Mouse (Mus musculus) midbrain, embryonic 16.5 days (tissue): ENCODE measurements around the gene Cpox. TPM values are rescaled to one million over a fixed set of nuclear protein-coding genes. Genes with fewer than 3 reads are reported as not detected.

ENCODE experiments used
- ATAC-seq: fragments of 200-750 bp; cut with Nextera tagmentation; 2 replicates; pipeline ENCODE4 v1.8.0; 2017; ENCODE audit warnings: moderate TSS enrichment
- H3K27ac ChIP-seq: fragments of 300-500 bp; sonication (generic); 2 replicates; pipeline ENCODE4 v1.5.1; 2014; ENCODE audit warnings: mild to moderate bottlenecking, low read length, mixed read lengths
- H3K27me3 ChIP-seq: fragments of 300-500 bp; sonication (generic); 2 replicates; pipeline ENCODE4 v1.6.1; 2014; ENCODE audit warnings: low read depth, low read length, mixed read lengths; ENCODE audit not compliant: control insufficient read depth, insufficient read depth
- H3K36me3 ChIP-seq: fragments of 300-500 bp; sonication (generic); 2 replicates; pipeline ENCODE4 v1.6.1; 2014; ENCODE audit warnings: mild to moderate bottlenecking, low read length, moderate library complexity, mixed read lengths; ENCODE audit not compliant: control insufficient read depth, insufficient read depth
- H3K4me1 ChIP-seq: fragments of 300-500 bp; sonication (generic); 2 replicates; pipeline ENCODE4 v1.6.1; 2014; ENCODE audit warnings: mild to moderate bottlenecking, low read length, mixed read lengths; ENCODE audit not compliant: control insufficient read depth, insufficient read depth
- H3K4me2 ChIP-seq: fragments of 300-500 bp; sonication (generic); 2 replicates; pipeline ENCODE4 v1.6.1; 2014; ENCODE audit warnings: mild to moderate bottlenecking, low read length, mixed read lengths
- H3K4me3 ChIP-seq: fragments of 300-500 bp; sonication (generic); 2 replicates; pipeline ENCODE4 v1.5.1; 2014; ENCODE audit warnings: low read depth, mild to moderate bottlenecking, low read length, moderate library complexity, mixed read lengths
- H3K9ac ChIP-seq: fragments of 300-500 bp; sonication (generic); 2 replicates; pipeline ENCODE4 v1.6.1; 2014; ENCODE audit warnings: low read depth, low read length, mixed read lengths
- H3K9me3 ChIP-seq: fragments of 300-500 bp; sonication (generic); replicated peaks from 2 replicates; pipeline ENCODE4 v1.6.1; 2014; ENCODE audit warnings: mild to moderate bottlenecking, low read length, mixed read lengths; ENCODE audit not compliant: control insufficient read depth, poor library complexity, severe bottlenecking
- WGBS: fragments of 180-500 bp; shearing (Covaris S2); extraction: QIAGEN DNeasy Blood & Tissue Kit; methylation state at CpG from one replicate; pipeline ENCODE4 v1.1.7; 2014; 5-methylcytosine and 5-hydroxymethylcytosine counted together
- polyA plus RNA-seq: library from polyadenylated mRNA; unstranded; fragments of >200 nt; fragmentation: Nextera tagmentation; extraction: Ambion mirVana; gene quantifications from 2 replicates; pipeline ENCODE4 v1.2.1, GENCODE M21; 2015

The Cpox gene
- polyA plus RNA-seq, 1 experiment from 2014 or later = 13.6 TPM

DNA sequence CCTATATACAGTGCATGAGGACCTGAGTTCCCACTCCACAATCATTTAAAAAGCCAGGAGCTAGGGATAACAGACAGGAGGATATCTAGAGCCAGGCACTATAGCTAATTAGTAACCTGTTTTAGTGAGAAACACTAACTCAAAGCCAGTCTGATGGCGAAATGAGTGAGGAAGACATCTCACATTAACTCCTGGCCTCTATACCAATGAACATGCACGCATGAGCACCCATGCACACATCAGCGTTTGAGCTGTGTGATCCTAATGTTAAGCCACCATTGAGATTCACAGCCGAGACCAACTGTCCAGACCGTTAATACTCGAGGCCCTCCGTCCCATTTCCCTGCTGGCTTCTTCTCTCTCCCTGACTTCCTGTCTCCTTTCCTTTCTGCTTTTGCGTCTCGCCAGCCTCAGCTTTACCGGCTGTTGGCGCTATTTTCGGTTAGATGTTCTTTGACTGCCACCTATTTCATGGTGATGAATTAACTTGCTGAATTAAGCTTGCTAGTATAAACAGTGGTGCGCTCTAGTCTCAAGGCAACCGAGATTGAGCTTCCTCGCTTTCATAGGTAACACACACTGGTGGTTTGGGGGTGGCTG lies 3.8 kb downstream of the Cpox start:
- no peak overlapping the region for H3K4me2 ChIP-seq
- 95% methylated on average over 15 of the region's 15 CpGs for WGBS
- no peak overlapping the region for H3K27ac ChIP-seq
- ATAC-seq = no peak
- peaks cover 20% of the 10 kb centered on the region for H3K36me3 ChIP-seq
- peaks cover 11% of the 10 kb centered on the region for H3K4me1 ChIP-seq
- H3K4me3 ChIP-seq = no peak overlapping the region
- no peaks in the 10 kb centered on the region for H3K9me3 ChIP-seq
- H3K27me3 ChIP-seq = no peaks in the 10 kb centered on the region
- H3K9ac ChIP-seq = no peak overlapping the region

DNA sequence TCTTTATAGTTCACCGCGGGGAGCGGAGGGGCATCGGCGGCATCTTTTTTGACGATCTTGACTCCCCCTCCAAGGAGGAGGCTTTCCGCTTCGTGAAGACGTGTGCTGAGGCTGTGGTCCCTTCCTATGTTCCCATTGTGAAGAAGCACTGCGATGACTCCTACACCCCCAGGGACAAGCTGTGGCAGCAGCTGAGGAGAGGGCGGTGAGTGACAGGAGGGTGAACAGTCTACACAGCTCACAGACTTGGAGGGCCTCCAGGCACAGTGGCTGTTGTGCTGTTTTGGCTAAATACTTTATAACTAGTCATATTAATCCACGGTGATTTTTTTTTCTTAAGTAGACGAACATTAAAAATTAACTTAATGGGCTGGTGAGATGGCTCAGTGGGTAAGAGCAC lies 5.2 kb downstream of the Cpox start:
- no peak for ATAC-seq
- H3K4me1 ChIP-seq = peaks cover 8% of the 10 kb centered on the region
- 95% methylated on average over 13 of the region's 13 CpGs for WGBS
- H3K4me2 ChIP-seq = no peak overlapping the region
- no peak overlapping the region for H3K27ac ChIP-seq
- no peak overlapping the region for H3K9ac ChIP-seq
- no peak overlapping the region for H3K4me3 ChIP-seq
- no peaks in the 10 kb centered on the region for H3K9me3 ChIP-seq
- no peaks in the 10 kb centered on the region for H3K27me3 ChIP-seq
- peaks cover 20% of the 10 kb centered on the region for H3K36me3 ChIP-seq

DNA sequence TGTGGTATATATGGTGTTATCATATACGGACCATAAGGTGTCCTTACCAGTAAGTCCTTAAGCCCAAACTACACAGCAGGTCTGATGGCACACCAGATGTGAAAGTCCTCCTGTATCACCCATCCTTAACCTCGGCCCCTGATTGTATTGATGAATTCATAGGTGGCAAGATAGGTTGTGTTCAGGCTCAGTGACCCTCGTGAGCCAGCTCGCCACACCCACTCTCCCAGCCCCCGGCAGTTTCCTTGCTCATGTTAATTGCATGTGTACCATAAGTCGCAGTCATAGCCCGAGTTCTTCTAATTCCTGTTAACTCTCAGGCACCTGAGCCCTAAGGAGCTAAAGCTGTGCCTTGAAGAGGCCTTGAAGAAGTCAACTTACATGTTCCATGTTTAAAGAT lies 6.1 kb downstream of the Cpox start:
- no peak overlapping the region for H3K27ac ChIP-seq
- peaks cover 20% of the 10 kb centered on the region for H3K36me3 ChIP-seq
- 89% methylated on average over 7 of the region's 7 CpGs for WGBS
- no peaks in the 10 kb centered on the region for H3K9me3 ChIP-seq
- ATAC-seq = no peak
- H3K4me3 ChIP-seq = no peak overlapping the region
- no peaks in the 10 kb centered on the region for H3K27me3 ChIP-seq
- no peak overlapping the region for H3K9ac ChIP-seq
- no peak overlapping the region for H3K4me2 ChIP-seq
- peaks cover 6% of the 10 kb centered on the region for H3K4me1 ChIP-seq

DNA sequence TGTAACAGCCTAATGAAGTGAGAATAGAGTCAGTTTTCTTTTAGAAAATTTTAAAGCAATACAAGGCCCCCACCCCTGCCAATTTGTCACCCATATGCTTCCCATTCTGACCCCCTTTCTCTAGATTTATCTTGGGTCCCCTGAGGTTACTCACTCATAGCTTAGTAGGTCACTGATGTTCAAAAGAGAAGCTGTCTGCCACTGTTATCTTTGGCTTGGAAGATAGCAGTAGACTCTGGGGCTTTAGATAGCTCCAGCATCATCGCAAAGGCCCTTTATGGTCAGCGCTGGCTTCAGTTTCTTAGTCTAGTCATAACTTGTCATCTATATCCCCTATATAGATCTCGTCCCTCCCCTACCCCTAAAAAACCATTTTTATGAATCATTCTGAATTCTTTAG lies 6.5 kb downstream of the Cpox start:
- no peak for ATAC-seq
- no peak overlapping the region for H3K27ac ChIP-seq
- peaks cover 1% of the 10 kb centered on the region for H3K4me1 ChIP-seq
- no peak overlapping the region for H3K4me3 ChIP-seq
- peaks cover 20% of the 10 kb centered on the region for H3K36me3 ChIP-seq
- H3K9me3 ChIP-seq = no peaks in the 10 kb centered on the region
- no peaks in the 10 kb centered on the region for H3K27me3 ChIP-seq
- WGBS = 95% methylated on average over 3 of the region's 3 CpGs
- H3K4me2 ChIP-seq = no peak overlapping the region
- H3K9ac ChIP-seq = no peak overlapping the region

DNA sequence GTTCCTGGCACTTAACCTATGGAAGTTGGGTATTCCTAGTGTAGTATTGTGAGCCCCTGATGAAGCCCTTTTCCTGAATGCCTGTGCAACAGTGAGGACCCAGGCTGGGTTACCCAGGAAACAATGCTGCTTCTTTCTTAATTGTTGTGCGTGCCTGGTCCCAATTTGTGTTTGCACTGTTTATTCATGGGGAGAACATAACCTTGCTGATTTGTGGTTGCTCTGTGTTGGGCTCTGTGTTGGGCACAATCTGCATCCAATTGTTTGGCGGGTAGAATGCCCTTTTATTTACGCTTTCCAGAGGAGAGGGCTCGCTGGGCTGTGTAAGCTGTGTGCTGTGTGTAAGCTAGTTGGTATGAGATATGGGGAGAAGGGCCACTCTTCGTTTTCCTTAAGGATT lies 7.4 kb downstream of the Cpox start:
- H3K9me3 ChIP-seq = no peaks in the 10 kb centered on the region
- H3K4me2 ChIP-seq = no peak overlapping the region
- no peak for ATAC-seq
- H3K27me3 ChIP-seq = no peaks in the 10 kb centered on the region
- no peaks in the 10 kb centered on the region for H3K4me1 ChIP-seq
- 91% methylated on average over 5 of the region's 5 CpGs for WGBS
- H3K9ac ChIP-seq = no peak overlapping the region
- H3K27ac ChIP-seq = no peak overlapping the region
- H3K4me3 ChIP-seq = no peak overlapping the region
- peaks cover 20% of the 10 kb centered on the region for H3K36me3 ChIP-seq

DNA sequence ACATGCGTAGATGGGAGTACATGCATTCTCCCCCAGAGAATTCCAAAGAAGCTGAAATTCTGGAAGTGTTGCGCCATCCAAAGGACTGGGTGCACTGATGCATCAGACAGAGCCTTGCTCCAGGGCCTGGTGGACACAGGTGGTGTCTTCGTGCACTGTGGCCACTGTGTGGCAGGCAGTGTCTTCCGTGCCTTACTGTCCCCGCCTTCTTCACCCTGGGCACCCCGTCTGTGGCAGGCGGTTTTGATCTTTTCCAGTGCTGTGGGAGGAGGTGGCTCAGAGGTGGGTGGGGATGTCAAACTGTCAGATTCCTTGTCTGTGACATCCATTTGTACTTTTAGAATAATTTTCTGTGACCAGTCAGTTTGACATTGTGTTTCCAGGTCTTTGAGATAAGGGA lies 8.6 kb downstream of the Cpox start:
- Histone ChIP-seq H3K4me3 (no peak overlapping the region), H3K27me3 (no peaks in the 10 kb centered on the region), H3K4me1 (no peaks in the 10 kb centered on the region), H3K9ac (no peak overlapping the region), H3K9me3 (no peaks in the 10 kb centered on the region), H3K36me3 (peaks cover 20% of the 10 kb centered on the region), H3K27ac (no peak overlapping the region), H3K4me2 (no peak overlapping the region)
- no peak for ATAC-seq
- WGBS = 85% methylated on average over 7 of the region's 7 CpGs

DNA sequence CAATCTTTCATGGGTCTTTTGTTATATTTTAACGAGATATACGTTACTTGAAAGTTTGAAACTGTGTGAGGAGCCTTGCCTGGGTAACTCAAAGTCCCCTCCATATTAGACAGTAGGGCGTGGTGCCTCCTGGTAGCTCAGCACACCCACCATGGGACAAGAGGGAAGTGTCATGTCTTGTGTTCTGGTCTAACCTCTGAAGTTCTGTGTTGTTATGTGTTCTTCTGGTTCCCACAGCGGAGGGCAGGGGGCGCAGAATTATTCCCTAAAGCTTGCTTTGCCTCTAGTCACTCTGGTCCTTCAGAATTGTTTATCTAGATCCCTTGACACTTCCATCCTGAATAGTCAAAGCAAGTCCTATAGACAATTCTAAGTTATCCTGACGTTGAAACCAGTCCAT lies 12.0 kb downstream of the Cpox start:
- Histone ChIP-seq H3K4me1 (no peaks in the 10 kb centered on the region), H3K27ac (no peak overlapping the region), H3K27me3 (no peaks in the 10 kb centered on the region), H3K4me3 (no peak overlapping the region), H3K4me2 (no peak overlapping the region), H3K9me3 (no peaks in the 10 kb centered on the region), H3K9ac (no peak overlapping the region), H3K36me3 (peaks cover 2% of the 10 kb centered on the region; the same call in 1 of the 2 replicates)
- ATAC-seq = no peak
- 91% methylated on average over 6 of the region's 6 CpGs for WGBS

DNA sequence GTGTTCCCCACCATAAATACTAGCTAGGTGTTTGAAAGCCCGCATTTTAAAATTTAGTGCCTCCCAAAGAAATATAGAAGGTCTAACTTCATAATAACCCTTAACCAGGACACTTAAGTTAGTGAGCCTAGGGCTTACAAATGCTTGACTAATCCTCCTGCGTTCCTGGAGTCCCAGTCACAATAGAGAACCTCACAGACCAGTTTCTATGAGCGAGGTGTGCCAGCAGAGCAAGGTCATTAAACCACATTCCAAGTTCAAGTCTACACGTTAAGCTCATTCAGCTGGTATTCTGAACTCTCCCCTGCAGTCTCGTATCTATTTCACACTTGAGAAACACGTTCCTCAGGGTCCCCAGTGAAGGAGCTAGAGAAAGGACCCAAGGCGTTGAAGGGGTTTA lies 12.8 kb downstream of the Cpox start:
- Histone ChIP-seq H3K4me1 (no peaks in the 10 kb centered on the region), H3K9me3 (no peaks in the 10 kb centered on the region), H3K27me3 (no peaks in the 10 kb centered on the region), H3K27ac (no peak overlapping the region), H3K4me2 (no peak overlapping the region), H3K36me3 (peaks cover 2% of the 10 kb centered on the region; the same call in 1 of the 2 replicates), H3K4me3 (no peak overlapping the region), H3K9ac (no peak overlapping the region)
- no peak for ATAC-seq
- 81% methylated on average over 7 of the region's 7 CpGs for WGBS

DNA sequence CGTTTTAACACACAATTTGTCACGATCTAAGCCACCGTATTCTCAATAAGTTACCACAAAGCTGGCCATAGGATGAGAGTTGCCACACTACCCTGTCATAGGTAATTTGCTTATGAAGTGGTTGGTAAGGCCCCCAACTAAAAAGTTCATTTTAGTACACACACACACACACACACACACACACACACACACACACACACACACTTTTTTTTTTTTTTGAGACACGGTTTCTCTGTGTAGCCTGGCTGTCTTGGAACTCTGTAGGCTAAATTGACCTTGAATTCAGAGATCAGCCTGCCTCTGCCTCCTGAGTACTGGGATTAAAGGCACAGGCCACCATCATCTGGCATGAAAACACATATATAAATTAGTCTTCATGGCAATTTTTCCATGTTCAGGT lies 13.8 kb downstream of the Cpox start:
- no peaks in the 10 kb centered on the region for H3K4me1 ChIP-seq
- no peak overlapping the region for H3K4me3 ChIP-seq
- no peak overlapping the region for H3K4me2 ChIP-seq
- WGBS = 85% methylated on average over 4 of the region's 4 CpGs
- no peak overlapping the region for H3K27ac ChIP-seq
- no peaks in the 10 kb centered on the region for H3K27me3 ChIP-seq
- no peak overlapping the region for H3K9ac ChIP-seq
- ATAC-seq = no peak
- H3K36me3 ChIP-seq = no peaks in the 10 kb centered on the region; the same call in 1 of the 2 replicates
- no peaks in the 10 kb centered on the region for H3K9me3 ChIP-seq
